Mouse (Mus musculus) heart, embryonic 14.5 days (tissue): ENCODE measurements around the gene Tmem246. TPM values are rescaled to one million over a fixed set of nuclear protein-coding genes. Genes with fewer than 3 reads are reported as not detected.

Source experiments
- ATAC-seq: fragments of 200-750 bp; cut with Nextera tagmentation; 2 replicates; pipeline ENCODE4 v1.8.0; 2017; ENCODE audit warnings: low read depth, moderate TSS enrichment; ENCODE audit not compliant: insufficient number of reproducible peaks, insufficient read depth, low FRiP score
- H3K27ac ChIP-seq, 2 experiments: fragments of 200-500 bp in 1 of 2; fragments of 300-500 bp in 1 of 2; sonication (generic) in 1 of 2; replicated peaks in 1 of 2; 2 replicates each; pipeline ENCODE4 v1.5.1; 2012 to 2014; ENCODE audit warnings: low read depth in 2 of 2, low read length in 2 of 2, control low read depth in 1 of 2, mild to moderate bottlenecking in 1 of 2, mixed read lengths in 1 of 2; ENCODE audit not compliant: control insufficient read depth in 1 of 2, insufficient read depth in 1 of 2
- H3K27me3 ChIP-seq: fragments of 300-500 bp; sonication (generic); 2 replicates; pipeline ENCODE4 v1.6.1; 2014; ENCODE audit warnings: mild to moderate bottlenecking, low read length, control low read depth; ENCODE audit not compliant: control insufficient read depth, insufficient read depth
- H3K36me3 ChIP-seq: fragments of 300-500 bp; sonication (generic); 2 replicates; pipeline ENCODE4 v1.6.1; 2014; ENCODE audit warnings: mild to moderate bottlenecking, control low read depth, low read length, mixed read lengths; ENCODE audit not compliant: control insufficient read depth, insufficient read depth
- H3K4me1 ChIP-seq, 2 experiments: fragments of 200-500 bp in 1 of 2; fragments of 300-500 bp in 1 of 2; sonication (generic) in 1 of 2; 2 replicates each; pipeline ENCODE4 v1.6.1; 2012 to 2014; ENCODE audit warnings: low read length in 2 of 2, control low read depth in 1 of 2, mixed read lengths in 1 of 2; ENCODE audit not compliant: control insufficient read depth in 2 of 2, insufficient read depth in 2 of 2
- H3K4me2 ChIP-seq: fragments of 300-500 bp; sonication (generic); 2 replicates; pipeline ENCODE4 v1.6.1; 2014; ENCODE audit warnings: mild to moderate bottlenecking, low read length
- H3K4me3 ChIP-seq, 2 experiments: fragments of 200-500 bp in 1 of 2; fragments of 300-500 bp in 1 of 2; sonication (generic) in 1 of 2; 2 replicates each; pipeline ENCODE4 v1.5.1; 2012 to 2014; ENCODE audit warnings: low read length in 2 of 2, mild to moderate bottlenecking in 2 of 2, control low read depth in 1 of 2, low read depth in 1 of 2, moderate library complexity in 1 of 2; ENCODE audit not compliant: control insufficient read depth in 1 of 2, insufficient read depth in 1 of 2
- H3K9ac ChIP-seq: fragments of 300-500 bp; sonication (generic); 2 replicates; pipeline ENCODE4 v1.6.1; 2014; ENCODE audit warnings: mild to moderate bottlenecking, low read length
- H3K9me3 ChIP-seq: fragments of 300-500 bp; sonication (generic); 2 replicates; pipeline ENCODE4 v1.6.1; 2016; ENCODE audit warnings: low read length, control low read depth; ENCODE audit not compliant: control insufficient read depth
- WGBS: fragments of 180-500 bp; shearing (Covaris S2); extraction: QIAGEN DNeasy Blood & Tissue Kit; methylation state at CpG from one replicate; pipeline ENCODE4 v1.1.7; 2014; 5-methylcytosine and 5-hydroxymethylcytosine counted together
- polyA plus RNA-seq: library from polyadenylated mRNA; unstranded; fragments of >200 nt; fragmentation: Nextera tagmentation; extraction: Ambion mirVana; gene quantifications from 2 replicates; pipeline ENCODE4 v1.2.1, GENCODE M21; 2014

Gene Tmem246
- polyA plus RNA-seq, 1 experiment from 2014 or later: 55.4 TPM

DNA sequence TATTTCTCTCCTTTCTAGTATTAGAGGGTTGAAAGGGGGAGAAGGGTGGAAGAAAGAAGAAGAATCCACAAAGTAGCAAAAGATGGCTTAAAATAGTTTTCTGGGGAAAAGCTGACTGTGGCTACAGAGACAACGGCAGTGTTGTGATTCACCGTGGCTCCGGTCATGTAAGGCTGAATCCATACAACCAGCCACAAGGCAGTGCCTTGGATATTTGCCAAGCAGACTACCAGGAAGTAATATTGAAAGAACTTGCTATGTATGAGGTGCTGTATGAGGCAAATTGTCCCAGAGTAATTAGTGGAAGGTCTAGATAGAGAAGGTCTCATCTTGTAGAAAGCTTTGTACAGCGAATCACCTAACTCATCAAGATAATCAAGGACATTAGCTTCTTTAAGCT lies 25.5 kb downstream of the Tmem246 start:
- 77% methylated on average over 4 of the region's 4 CpGs for WGBS
- Histone ChIP-seq H3K27me3 (no peaks in the 10 kb centered on the region), H3K27ac (no peak overlapping the region), H3K9me3 (no peaks in the 10 kb centered on the region), H3K4me3 (no peak overlapping the region), H3K36me3 (no peaks in the 10 kb centered on the region), H3K4me2 (no peak overlapping the region), H3K9ac (no peak overlapping the region), H3K4me1 (no peaks in the 10 kb centered on the region)
- no peak for ATAC-seq

DNA sequence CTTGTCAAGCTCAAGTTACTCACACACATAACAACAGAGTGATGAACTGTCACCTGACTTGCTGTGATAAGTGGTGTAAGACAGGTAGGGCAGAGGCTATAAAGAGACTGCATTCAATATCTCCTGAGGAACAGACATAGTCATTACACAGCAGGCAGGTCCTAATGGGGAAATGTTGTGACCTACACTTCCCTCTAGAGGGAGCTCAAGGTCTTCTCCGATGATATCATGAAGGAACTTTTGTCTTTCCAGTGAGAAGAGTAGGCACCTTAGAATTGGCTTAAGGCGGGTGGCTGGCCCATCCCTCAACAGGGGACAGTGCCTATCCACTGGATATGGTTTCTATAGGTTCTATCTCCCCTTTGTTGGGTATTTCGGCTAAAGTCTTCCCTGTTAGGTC lies 30.1 kb downstream of the Tmem246 start:
- Histone ChIP-seq H3K4me2 (no peak overlapping the region), H3K4me3 (no peak overlapping the region), H3K27me3 (no peaks in the 10 kb centered on the region), H3K9me3 (no peaks in the 10 kb centered on the region), H3K36me3 (no peaks in the 10 kb centered on the region), H3K27ac (no peak overlapping the region), H3K4me1 (no peaks in the 10 kb centered on the region), H3K9ac (no peak overlapping the region)
- 28% methylated on average over 3 of the region's 3 CpGs for WGBS
- no peak for ATAC-seq

DNA sequence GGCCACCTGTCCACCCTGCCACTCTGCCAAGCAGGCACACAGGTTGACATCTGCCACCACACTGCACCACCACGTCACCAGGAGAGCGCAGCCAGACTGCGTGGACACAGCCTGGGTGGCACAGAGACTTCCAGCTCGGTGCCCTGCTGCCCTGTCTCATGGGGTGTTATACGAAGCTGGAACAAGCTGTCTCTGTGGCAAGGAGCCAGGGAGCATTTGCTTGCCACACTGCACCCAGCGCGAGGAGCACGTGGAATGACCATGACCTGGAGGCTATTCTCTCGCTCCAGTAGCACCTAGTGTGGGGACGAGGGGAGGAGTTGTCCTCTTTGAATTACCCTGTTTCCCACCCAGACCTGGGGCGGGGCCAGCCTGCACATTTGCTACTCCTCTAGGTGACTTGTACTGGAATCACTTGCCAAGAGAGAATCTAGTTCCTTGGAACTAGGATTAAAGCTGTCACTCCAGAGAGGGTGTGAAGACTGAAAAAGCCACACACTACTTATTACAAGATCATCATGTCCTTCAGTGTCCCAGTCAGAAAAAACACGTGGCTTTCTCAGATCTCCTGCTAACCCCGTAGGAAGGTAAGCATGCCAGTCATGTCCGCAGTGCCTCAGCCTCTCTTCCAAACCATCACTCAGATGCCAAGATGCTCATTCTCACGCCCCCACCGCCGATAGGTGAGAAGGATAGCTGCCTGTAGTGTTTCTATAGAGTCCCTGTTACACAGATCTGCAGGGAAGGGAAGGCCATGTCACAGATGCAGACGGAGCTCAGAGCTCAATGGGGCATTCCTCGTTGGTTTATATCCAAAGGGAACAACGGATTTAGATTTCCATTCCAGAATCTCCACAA lies 37.5 kb downstream of the Tmem246 start:
- no peak overlapping the region for H3K27ac ChIP-seq
- no peak overlapping the region; the same call in 1 of the 2 replicates for H3K4me2 ChIP-seq
- no peaks in the 10 kb centered on the region for H3K4me1 ChIP-seq
- H3K36me3 ChIP-seq: no peaks in the 10 kb centered on the region
- H3K9ac ChIP-seq: no peak overlapping the region
- no peaks in the 10 kb centered on the region for H3K27me3 ChIP-seq
- no peak overlapping the region for H3K4me3 ChIP-seq
- no peak for ATAC-seq
- no peaks in the 10 kb centered on the region for H3K9me3 ChIP-seq
- 68% methylated on average over 20 of the region's 20 CpGs for WGBS

DNA sequence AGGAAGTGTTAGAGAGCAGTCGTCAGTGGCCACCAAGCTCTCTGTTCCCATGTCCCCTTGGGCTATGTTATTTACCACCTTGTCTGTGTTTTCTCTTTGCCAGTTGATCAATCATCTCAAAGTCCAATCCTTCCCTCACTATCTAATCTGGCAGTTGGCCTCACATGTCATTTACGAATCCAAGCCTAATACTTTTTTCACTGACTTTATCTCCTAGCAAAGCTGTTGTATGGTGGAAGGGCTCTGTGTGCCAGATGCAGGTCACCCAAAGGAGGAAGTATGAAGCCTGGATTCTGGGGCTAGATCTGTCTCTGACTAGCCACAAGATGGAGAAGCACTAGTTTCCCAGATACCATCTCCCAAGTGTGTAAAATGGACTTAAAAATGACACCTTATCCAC lies 39.5 kb downstream of the Tmem246 start:
- Histone ChIP-seq H3K4me3 (no peak overlapping the region), H3K27ac (no peak overlapping the region), H3K9ac (no peak overlapping the region), H3K4me2 (no peak overlapping the region), H3K9me3 (no peaks in the 10 kb centered on the region), H3K4me1 (no peaks in the 10 kb centered on the region), H3K27me3 (no peaks in the 10 kb centered on the region), H3K36me3 (no peaks in the 10 kb centered on the region)
- no peak for ATAC-seq
- 45% methylated on average over 2 of the region's 2 CpGs for WGBS

DNA sequence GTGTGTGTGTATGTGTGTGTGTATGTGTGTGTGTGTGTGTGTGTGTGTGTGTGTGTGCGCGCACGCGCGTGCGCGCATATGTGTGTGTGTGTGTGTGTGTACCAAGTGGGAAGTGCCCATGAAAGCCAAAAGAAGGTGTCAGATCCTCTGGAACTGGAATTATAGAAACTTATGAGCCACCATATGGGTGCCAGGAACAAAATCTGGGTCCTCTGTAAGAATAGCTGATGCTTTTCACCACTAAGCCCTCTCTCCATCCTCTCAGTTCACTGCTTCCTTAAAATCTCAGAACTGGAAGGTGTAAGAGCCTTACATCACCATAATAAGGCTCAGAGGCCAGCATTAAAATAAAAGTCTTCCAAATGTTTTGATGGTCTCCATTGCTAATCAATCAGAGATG lies 40.3 kb downstream of the Tmem246 start:
- ATAC-seq: no peak
- H3K9ac ChIP-seq: no peak overlapping the region
- H3K27me3 ChIP-seq: no peaks in the 10 kb centered on the region
- 97% methylated on average over 6 of the region's 7 CpGs for WGBS
- no peak overlapping the region for H3K4me3 ChIP-seq
- no peaks in the 10 kb centered on the region for H3K4me1 ChIP-seq
- no peak overlapping the region for H3K4me2 ChIP-seq
- H3K9me3 ChIP-seq: no peaks in the 10 kb centered on the region
- H3K36me3 ChIP-seq: no peaks in the 10 kb centered on the region
- H3K27ac ChIP-seq: no peak overlapping the region

DNA sequence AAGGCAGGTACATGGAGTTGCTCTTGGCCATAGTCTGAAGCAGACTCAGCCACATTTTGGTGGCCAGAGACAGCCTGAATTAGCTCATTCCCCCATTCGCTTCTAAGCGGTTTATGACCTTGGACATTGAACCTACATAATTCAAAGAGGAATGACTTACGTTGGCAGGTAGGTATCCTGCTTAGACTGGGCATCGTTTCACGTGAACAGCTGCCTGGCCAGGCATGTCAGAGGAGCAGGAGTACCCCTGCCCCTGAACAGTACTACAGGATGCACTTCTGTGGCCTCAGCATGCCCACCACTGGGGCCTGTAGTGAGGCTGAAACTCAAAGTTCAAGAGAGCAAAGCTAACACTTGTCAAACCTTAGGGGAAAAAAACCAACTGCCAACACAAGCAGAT lies 44.3 kb downstream of the Tmem246 start:
- H3K27me3 ChIP-seq: no peaks in the 10 kb centered on the region
- H3K9ac ChIP-seq: no peak overlapping the region
- no peaks in the 10 kb centered on the region for H3K36me3 ChIP-seq
- no peak overlapping the region for H3K27ac ChIP-seq
- 81% methylated on average over 5 of the region's 5 CpGs for WGBS
- no peaks in the 10 kb centered on the region for H3K9me3 ChIP-seq
- H3K4me3 ChIP-seq: no peak overlapping the region
- no peak for ATAC-seq
- no peak overlapping the region for H3K4me2 ChIP-seq
- no peaks in the 10 kb centered on the region for H3K4me1 ChIP-seq

DNA sequence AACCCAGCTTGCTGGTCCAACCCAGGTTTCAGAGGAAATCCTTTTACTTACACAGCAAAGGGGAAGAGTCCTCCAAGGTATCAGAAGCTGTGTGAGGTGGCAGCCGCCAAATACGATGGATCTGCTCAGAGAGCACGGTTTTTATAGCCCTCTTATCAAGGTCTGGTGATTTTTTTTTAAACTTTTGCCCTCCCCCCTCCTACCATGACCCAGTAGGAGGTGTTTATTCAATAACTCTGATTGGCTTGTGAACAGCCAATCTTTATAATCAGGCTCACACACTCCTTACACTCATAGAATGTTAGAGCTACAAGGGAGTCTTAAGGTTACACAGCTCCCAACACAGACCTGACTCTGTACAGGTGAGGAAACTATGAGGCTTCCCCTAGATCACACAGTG lies 48.3 kb downstream of the Tmem246 start, which contains the start of gene Aldob:
Gene Aldob, minus strand, starts transcription at position 164 of the 400 bp plus-strand sequence.
- Histone ChIP-seq H3K4me2 (no peak within 1 kb of the TSS), H3K4me1 (no peaks in the 10 kb centered on the region), H3K27me3 (no peaks in the 10 kb centered on the region), H3K4me3 (no peak within 1 kb of the TSS), H3K9me3 (no peaks in the 10 kb centered on the region), H3K27ac (no peak within 1 kb of the TSS), H3K9ac (no peak within 1 kb of the TSS), H3K36me3 (no peaks in the 10 kb centered on the region)
- no peak for ATAC-seq
- 38% methylated on average over 3 of the region's 3 CpGs for WGBS
